Mouse (Mus musculus) ZHBTc4 (cell line): Measurements from ENCODE around the gene Ppp1r14a.
A peak's percentile ranks its signal among the peaks of the same experiment; 100 is the strongest.

Experiments
- DNase-seq: peaks from one replicate; pipeline ENCODE4 v3.0.0-alpha.2; 2011; ENCODE audit warnings: low read depth, low spot score

The Ppp1r14a gene

DNA sequence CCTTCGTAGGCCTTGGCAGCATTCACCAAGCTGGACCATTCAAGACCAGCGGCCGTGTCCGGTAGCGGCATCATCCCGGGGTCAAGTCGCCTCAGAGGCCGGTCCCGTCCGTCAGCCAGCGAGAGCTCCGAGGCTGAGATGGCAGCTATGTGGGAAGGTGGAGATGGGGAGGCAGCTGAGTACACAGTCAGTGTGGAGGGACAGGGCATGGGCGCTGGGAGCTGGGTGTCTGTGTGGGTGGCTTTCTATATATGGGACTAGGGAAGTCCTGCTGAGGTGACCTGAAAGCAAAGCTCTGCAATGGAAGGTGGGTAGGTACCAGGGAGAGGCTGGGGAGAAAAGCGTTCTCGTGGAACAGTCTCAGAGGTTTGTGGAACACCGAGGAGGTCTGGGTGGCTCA lies 39.9 kb downstream of the Ppp1r14a start:
- no peak for DNase-seq

DNA sequence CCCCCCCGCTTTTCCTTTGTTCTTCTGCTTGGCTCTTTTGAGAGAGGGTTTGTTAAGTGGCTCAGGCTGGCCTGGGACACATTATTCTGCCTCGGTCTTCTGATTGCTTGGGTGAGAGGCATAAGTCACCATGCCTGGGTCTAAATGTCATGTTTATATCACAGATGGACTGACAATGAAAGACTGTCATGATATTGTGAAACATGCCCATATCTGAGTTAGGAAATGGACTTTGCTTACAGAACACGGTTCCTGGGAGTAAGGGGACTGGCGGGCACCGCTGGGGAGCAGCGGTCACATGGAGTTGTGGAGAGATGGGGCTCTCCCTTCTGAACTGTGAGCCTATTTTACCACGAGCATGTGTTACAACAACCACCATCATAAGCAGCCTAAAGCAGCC lies 45.0 kb downstream of the Ppp1r14a start:
- DNase-seq: no peak

DNA sequence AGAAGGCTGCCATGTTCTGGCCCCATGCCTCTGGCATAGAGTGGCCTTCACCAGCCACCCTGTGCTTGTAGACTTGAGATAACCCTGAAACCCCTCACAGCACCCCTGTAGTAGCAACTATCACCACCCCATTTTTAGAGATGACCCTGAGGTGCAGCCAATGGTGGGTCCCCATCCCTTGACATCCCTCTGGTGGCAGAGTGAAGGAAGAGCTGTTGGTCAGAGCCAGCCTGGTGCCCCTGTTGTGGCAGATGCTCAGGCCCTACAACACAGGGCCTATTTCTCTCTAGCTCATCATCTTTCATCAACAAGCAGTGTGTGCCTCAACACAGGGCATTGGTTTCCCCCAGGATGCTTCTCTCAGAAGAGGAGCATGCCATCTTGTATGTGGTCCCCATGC lies 46.2 kb downstream of the Ppp1r14a start:
- DNase-seq: no peak

DNA sequence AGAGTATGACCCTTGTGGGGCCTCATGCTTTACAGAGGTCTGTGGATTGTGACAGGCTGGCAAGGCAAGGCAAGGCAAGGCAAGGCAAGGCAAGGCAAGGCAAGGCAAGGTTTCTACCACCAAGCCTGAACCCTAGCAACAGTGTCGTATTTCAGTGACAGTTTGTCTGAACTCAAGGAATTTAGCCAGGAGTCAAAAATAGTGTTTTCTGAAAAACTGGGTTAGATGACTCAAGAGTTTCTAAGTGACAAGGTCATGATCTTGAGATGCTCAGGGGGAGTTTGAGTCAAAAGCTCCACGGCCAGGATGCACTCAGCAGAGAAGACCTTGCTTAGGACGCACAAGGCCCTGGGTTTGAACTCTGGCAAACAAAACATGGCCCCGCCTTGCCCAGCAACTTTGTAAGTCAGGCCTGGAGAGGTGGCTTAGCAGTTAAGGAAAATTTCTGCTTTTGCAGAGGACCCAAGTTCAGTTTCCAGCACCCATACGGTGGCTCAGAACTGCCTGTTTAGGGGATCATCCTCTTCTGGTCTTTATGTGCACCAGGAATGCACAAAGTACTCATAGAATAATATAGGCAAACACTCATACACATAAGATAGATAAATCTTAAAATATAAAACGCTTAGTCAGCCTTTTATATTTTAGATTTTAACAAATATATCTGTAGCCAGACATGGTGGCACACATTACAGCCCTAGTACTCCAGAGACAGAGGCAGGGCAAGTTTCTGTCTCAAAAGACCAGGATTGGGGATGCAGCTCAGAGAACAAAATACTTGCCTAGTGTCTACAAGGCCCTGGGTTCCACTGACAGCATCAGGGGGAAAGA lies 46.9 kb downstream of the Ppp1r14a start:
- DNase-seq: no peak

DNA sequence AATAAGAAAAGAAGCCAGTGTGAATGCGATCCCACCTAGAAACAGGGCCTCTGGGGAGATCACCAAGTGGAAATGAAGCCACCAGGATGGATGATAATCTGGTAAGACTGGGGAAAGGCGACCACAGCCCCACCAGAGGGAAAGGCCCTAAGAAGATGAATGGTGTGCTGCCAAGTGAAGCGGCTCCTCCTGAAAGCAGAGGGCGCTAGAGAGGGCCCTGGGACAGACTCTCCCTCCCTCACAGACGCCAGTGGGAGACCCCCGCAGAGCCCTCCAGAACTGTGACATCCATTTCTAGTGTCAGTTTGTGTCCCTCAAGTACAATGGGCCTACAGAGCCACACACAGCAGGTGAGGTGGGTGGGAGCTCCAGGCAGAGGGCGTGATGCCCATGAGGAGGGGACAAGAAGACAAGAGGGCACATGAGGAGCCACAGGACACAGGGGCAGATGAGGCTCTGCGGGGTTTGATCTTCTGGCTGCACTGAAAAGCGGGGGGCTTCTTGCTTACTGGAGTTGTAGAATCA lies 47.7 kb downstream of the Ppp1r14a start:
- no peak for DNase-seq

DNA sequence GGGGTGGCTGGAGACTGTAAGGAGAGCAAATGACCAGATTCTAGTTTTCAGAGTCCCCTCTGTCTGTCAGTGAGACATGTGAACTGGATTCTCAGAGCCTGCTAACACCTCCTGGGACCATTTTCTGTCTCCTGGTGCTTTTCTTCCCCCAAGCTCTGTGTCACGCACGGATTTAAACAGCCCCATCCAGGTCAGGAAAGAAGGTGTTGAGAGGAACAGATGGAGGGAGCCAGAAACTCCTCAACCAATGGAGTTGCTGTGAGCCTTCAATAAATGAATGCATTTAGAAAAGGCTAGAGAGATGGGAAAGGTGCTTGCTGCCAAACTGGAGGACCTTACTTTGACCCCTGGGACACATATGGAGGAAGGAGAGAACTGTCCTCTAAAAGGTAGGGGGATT lies 48.7 kb downstream of the Ppp1r14a start:
- no peak for DNase-seq

DNA sequence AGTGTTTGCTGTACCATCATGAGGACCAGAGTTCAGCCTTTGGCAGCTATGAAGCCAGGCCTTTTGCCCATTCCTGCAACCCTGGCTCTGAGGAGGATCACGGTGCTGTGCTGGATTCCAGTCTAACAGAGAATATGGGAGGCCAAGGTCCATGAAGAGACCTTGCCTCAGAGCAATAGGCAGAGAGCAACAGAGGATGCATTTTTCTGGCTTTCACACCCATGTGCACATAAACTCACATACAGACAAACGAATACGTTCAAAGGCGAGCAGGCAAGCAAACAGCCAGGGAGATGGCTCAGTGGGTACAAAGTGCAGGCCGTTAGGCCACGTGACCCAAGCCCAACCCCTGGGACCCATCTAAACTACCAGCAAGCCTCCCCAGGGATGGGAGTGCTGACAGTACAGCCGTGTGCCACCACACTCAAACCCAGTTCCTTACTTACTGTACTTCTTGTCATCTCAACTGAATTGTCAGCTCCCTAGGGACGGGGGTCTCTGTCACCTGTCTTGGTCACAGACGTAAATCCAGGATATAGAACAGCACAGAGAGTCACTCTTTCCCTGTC lies 49.3 kb downstream of the Ppp1r14a start:
- no peak for DNase-seq

DNA sequence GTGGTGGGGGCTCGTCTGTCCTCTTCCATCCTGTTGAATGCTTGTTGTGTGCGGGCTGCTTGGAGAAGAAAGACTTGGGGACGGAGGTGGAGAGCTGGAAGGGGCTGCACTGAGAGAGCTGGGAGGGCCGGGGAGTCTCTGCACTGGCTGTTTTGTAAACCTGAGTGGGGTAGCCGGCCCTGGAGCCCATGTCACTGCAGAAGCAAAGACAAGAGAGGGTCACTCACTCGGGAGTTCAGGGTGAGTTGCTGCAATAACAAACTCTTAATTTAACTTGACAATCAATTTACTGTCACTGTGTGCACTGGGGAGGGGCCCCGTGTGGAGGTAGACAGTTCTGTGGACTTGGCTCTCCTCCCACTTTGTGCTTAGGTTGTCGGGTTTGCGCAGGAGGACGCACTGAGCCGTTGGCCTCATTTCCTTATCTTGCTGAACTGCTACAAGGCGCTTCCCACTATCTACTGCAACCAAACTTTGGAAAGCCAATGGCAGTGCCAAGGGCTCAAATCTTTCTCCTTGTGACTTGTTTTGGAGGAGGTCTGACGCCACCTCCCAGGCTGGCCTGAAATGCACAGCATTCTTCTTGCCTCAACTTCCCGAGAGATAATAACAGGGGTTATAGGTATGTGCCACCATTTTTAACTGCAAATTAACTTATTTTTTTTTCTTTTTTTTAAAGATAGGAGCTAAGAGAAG lies 50.0 kb downstream of the Ppp1r14a start:
- DNase-seq: no peak

DNA sequence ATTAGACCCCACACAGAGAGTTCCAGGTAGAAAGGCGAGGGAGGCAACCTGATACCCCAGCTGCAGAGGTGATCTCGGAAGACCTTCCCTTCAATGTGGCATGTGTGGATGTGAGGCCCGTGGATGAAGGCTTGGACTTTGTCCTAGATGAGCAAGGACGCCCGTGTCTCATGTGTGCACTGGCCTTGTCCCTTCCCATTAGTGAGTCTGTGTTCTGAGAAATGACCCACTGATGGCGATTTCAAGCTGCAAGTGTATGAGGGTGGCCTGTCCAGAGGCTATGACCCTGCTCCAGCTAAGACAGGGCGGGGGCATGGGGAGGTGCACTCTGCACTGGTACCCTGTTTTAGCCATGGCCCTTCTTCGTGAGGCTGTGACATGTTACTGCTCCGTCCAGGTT lies 51.1 kb downstream of the Ppp1r14a start:
- no peak for DNase-seq

DNA sequence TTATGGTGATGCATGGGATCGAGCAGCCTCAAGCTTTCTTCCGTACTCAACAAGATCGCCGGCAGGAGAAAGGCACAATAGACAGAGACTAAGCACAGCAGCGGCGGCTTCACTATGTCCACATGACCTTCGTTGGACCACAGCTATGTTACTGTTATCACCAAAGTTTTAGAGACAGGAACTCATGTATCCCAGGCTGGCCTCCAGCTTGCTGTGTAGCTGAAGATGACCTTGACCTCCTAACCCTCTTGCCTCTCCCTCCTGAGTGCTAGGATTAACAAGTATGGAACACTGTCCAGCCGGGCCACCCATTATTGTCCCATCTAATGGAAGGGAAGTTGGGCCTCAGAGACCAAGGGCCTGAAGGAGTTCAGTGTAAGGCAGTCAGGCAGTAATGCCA lies 51.7 kb downstream of the Ppp1r14a start:
- DNase-seq: no peak

DNA sequence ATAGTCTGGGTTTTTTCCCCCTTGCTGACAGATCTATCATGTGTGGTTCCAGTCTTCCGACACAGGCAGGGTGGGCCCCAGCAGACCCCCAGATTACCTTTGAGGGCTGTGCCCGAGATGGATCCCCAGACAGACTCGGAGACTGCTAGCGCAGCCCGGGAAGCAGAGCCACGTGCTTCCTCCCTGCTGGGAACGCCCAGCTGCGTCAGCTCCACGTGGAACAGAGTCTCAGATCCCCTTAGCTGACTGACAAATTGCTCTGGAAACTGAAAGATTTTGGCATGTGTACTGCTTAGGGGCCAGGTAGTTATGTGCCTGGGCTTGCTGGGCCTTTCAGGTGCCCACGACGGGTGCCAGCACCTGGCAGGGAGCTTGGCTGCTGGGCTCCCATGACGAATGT lies 52.6 kb downstream of the Ppp1r14a start:
- DNase-seq: peak; percentile 48

DNA sequence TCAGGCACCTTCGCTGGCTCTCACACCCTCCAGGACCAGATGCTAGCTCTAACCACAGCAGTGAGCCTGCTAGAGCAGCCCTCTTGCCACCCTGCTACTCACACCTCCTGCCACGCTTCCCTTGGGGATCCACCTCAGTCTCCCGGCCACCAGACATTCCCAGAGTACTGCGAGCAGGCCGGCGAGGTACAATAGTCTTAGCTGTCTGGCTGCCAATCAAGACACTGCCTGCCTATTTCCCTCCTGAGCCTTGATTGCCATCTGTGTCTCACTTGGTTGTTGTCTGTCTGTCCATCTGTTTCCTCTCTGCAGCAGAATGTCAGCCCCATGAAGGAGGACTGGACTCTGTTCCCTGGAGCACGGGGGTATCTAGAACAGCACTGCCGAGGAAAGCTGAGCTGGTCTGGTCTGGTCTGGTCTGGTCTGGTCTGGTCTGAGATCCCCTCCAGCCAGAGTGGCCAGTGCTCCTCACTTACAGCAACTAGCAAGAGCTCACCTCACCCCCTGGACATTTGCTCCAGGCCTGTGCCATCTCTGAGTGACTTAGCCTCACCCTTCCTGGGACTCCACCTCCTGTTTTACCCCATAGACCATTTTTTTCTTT lies 53.5 kb downstream of the Ppp1r14a start:
- DNase-seq: peak; percentile 52
